Mouse (Mus musculus) embryonic fibroblast, embryonic 13.5 days (primary cell): ENCODE results near the gene Cenpa.

ENCODE experiments used
- CTCF ChIP-seq: IDR thresholded peaks from 2 replicates; pipeline ENCODE4 v1.5.1; 2011; ENCODE audit warnings: mild to moderate bottlenecking, control low read depth, low read length, moderate library complexity, borderline replicate concordance; ENCODE audit not compliant: insufficient read depth
- POLR2A ChIP-seq: IDR thresholded peaks from 2 replicates; pipeline ENCODE4 v1.6.1; 2011; ENCODE audit warnings: low read depth, mild to moderate bottlenecking, control low read depth, low read length, moderate library complexity

DNA sequence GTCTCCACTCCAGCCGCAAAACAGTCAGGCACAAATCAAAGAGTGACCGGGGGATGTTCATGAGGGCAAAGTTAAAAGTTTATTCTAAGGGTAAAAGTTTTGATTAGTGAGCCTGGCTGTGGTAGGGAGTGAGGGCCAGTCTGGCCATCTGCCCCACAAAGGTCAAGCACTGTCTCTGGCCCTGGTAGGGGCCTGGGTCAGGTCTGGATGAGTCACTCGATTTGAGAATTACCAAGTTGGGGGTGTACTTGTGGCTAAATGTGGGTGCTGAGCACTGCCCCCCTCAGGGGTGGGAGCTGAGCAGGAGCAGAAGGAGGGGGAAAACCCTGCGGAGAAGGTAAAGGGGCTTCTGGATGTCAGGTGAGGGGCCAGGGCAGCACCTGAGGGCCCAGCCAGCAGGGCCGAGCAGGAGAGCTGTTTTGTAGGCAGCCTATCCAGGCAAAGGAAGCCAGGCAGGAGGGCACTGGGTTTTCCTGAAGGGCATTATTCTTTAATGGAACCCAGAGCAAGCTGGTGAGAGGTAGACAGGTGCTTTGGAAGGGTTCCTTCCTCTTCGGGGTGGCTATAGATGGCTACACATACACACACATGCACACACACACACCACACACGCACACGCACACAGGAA lies 48.1 kb upstream of the Cenpa start:
- TF ChIP-seq CTCF (no peak), POLR2A (no peak)
